Mouse (Mus musculus): ENCODE measurements around the gene Alkbh7.

- TF ChIP-seq CTCF (IDR thresholded peaks at IDR 0.05) = no peak
- no peak for TF ChIP-seq EP300 (IDR thresholded peaks at IDR 0.05)
Measured at GRCm38 (mm10) chr17:57029691-57030090, 32.6 kb downstream of the Alkbh7 start.

Measured in lung, postnatal 0 days (tissue).